Mouse (Mus musculus): ENCODE results near the gene Irf5. TPM values are rescaled to one million over a fixed set of nuclear protein-coding genes. Genes with fewer than 3 reads are reported as not detected.
A peak's percentile ranks its signal among the peaks of the same experiment; 100 is the strongest.

The Irf5 gene
- polyA plus RNA-seq, 1 experiment from 2014 or later, result 8.6 TPM

- H3K36me3 ChIP-seq (ENCODE audit: insufficient read depth, low read length), result no peaks in the 10 kb centered on the region
- peaks cover 12% of the 10 kb centered on the region for H3K27me3 ChIP-seq (replicated peaks; ENCODE audit: insufficient read depth, low read length)
- no peak overlapping the region for H3K27ac ChIP-seq (ENCODE audit: low read length)
- H3K4me1 ChIP-seq (ENCODE audit: insufficient read depth, low read depth, low read length), result peaks cover 12% of the 10 kb centered on the region
- peak overlapping the region; percentile 98; the same call in 1 of the 2 replicates for H3K4me2 ChIP-seq (replicated peaks; ENCODE audit: low read depth, low read length)
- H3K9ac ChIP-seq (replicated peaks; ENCODE audit: low read depth), result no peak overlapping the region
- ATAC-seq (peak; percentile 21; the same call in 1 of the 2 replicates), DNase-seq (ENCODE audit: low spot score) (peak; percentile 53)
- WGBS, result 18% methylated on average over 13 of the region's 13 CpGs
- no peaks in the 10 kb centered on the region for H3K9me3 ChIP-seq (ENCODE audit: low read length)
- H3K4me3 ChIP-seq (ENCODE audit: low read depth, low read length), result peak overlapping the region; percentile 53; the same call in 1 of the 2 replicates
- no peak for TF ChIP-seq CTCF (IDR thresholded peaks at IDR 0.05)
- TF ChIP-seq EP300 (IDR thresholded peaks at IDR 0.05), result no peak
Observed at GRCm38 (mm10) chr6:29528561-29529443, 2.4 kb downstream of the Irf5 start.

- no peak for ATAC-seq
- H3K27me3 ChIP-seq (replicated peaks; ENCODE audit: insufficient read depth, low read length), result peaks cover 12% of the 10 kb centered on the region
- WGBS, result 0% methylated on average over 1 of the region's 2 CpGs
- H3K4me2 ChIP-seq (replicated peaks; ENCODE audit: low read depth, low read length), result no peak overlapping the region; the same call in 1 of the 2 replicates
- H3K9ac ChIP-seq (replicated peaks; ENCODE audit: low read depth), result no peak overlapping the region
- no peak overlapping the region for H3K27ac ChIP-seq (ENCODE audit: low read length)
- no peaks in the 10 kb centered on the region for H3K9me3 ChIP-seq (ENCODE audit: low read length)
- DNase-seq (ENCODE audit: low spot score), result no peak
- H3K4me1 ChIP-seq (ENCODE audit: insufficient read depth, low read depth, low read length), result peaks cover 12% of the 10 kb centered on the region
- no peaks in the 10 kb centered on the region for H3K36me3 ChIP-seq (ENCODE audit: insufficient read depth, low read length)
- TF ChIP-seq CTCF (IDR thresholded peaks at IDR 0.05), result no peak
- no peak for TF ChIP-seq EP300 (IDR thresholded peaks at IDR 0.05)
- no peak overlapping the region for H3K4me3 ChIP-seq (ENCODE audit: low read depth, low read length)
Observed at GRCm38 (mm10) chr6:29529444-29529820, 3.0 kb downstream of the Irf5 start.

GRCm38 (mm10) chr6:29530050-29530449, 3.6 kb downstream of the Irf5 start:
- WGBS, result 47% methylated on average over 4 of the region's 4 CpGs
- DNase-seq (ENCODE audit: low spot score), result no peak
- Histone ChIP-seq H3K27me3 (replicated peaks; ENCODE audit: insufficient read depth, low read length) (peaks cover 12% of the 10 kb centered on the region), H3K9ac (replicated peaks; ENCODE audit: low read depth) (no peak overlapping the region), H3K36me3 (ENCODE audit: insufficient read depth, low read length) (no peaks in the 10 kb centered on the region), H3K4me3 (ENCODE audit: low read depth, low read length) (no peak overlapping the region), H3K4me2 (replicated peaks; ENCODE audit: low read depth, low read length) (no peak overlapping the region), H3K9me3 (ENCODE audit: low read length) (no peaks in the 10 kb centered on the region), H3K27ac (ENCODE audit: low read length) (no peak overlapping the region), H3K4me1 (ENCODE audit: insufficient read depth, low read depth, low read length) (peaks cover 12% of the 10 kb centered on the region)
- ATAC-seq, result no peak
- TF ChIP-seq CTCF (IDR thresholded peaks at IDR 0.05) (no peak), EP300 (IDR thresholded peaks at IDR 0.05) (no peak)

DNA sequence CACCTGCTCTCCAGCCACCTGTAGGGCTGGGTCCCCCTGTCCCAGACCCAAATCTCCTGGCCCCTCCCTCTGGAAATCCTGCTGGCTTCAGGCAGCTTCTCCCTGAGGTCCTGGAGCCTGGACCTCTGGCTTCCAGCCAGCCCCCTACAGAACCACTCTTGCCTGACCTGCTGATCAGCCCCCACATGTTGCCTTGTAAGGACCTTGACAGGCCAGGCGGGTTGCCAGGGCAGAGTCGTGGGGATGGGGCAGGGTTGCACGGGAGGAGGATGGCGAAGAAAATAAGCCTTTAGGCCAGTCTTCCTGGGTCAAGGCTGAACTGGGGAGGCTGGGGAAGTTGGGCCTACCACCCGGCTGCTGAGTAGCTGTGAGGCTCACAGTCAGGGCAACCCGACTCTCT, 8.9 kb downstream of the Irf5 start:
- Histone ChIP-seq H3K4me3 (ENCODE audit: low read depth, low read length) (no peak overlapping the region), H3K27me3 (replicated peaks; ENCODE audit: insufficient read depth, low read length) (no peaks in the 10 kb centered on the region), H3K36me3 (ENCODE audit: insufficient read depth, low read length) (peaks cover 6% of the 10 kb centered on the region; the same call in 1 of the 2 replicates), H3K9ac (replicated peaks; ENCODE audit: low read depth) (no peak overlapping the region), H3K9me3 (ENCODE audit: low read length) (no peaks in the 10 kb centered on the region), H3K4me1 (ENCODE audit: insufficient read depth, low read depth, low read length) (no peaks in the 10 kb centered on the region), H3K4me2 (replicated peaks; ENCODE audit: low read depth, low read length) (no peak overlapping the region), H3K27ac (ENCODE audit: low read length) (no peak overlapping the region)
- DNase-seq (ENCODE audit: low spot score) (no peak), ATAC-seq (no peak)
- 63% methylated on average over 6 of the region's 6 CpGs for WGBS
- no peak for TF ChIP-seq CTCF (IDR thresholded peaks at IDR 0.05)
- no peak for TF ChIP-seq EP300 (IDR thresholded peaks at IDR 0.05)

GRCm38 (mm10) chr6:29536651-29537193, 10.3 kb downstream of the Irf5 start:
- 79% methylated on average over 4 of the region's 4 CpGs for WGBS
- H3K4me1 ChIP-seq (ENCODE audit: insufficient read depth, low read depth, low read length), result no peaks in the 10 kb centered on the region
- H3K9me3 ChIP-seq (ENCODE audit: low read length), result no peaks in the 10 kb centered on the region
- H3K36me3 ChIP-seq (ENCODE audit: insufficient read depth, low read length), result peaks cover 15% of the 10 kb centered on the region
- DNase-seq (ENCODE audit: low spot score) (peak; percentile 43), ATAC-seq (no peak)
- no peaks in the 10 kb centered on the region for H3K27me3 ChIP-seq (replicated peaks; ENCODE audit: insufficient read depth, low read length)
- H3K9ac ChIP-seq (replicated peaks; ENCODE audit: low read depth), result no peak overlapping the region
- H3K4me3 ChIP-seq (ENCODE audit: low read depth, low read length), result no peak overlapping the region
- no peak overlapping the region for H3K4me2 ChIP-seq (replicated peaks; ENCODE audit: low read depth, low read length)
- no peak overlapping the region for H3K27ac ChIP-seq (ENCODE audit: low read length)
- TF ChIP-seq EP300 (IDR thresholded peaks at IDR 0.05) (no peak), CTCF (IDR thresholded peaks at IDR 0.05) (peak; percentile 31; the same call in 1 of the 2 replicates)

GRCm38 (mm10) chr6:29537221-29537620, 10.8 kb downstream of the Irf5 start:
- Histone ChIP-seq H3K36me3 (ENCODE audit: insufficient read depth, low read length) (peaks cover 20% of the 10 kb centered on the region), H3K4me2 (replicated peaks; ENCODE audit: low read depth, low read length) (no peak overlapping the region), H3K9ac (replicated peaks; ENCODE audit: low read depth) (no peak overlapping the region), H3K27me3 (replicated peaks; ENCODE audit: insufficient read depth, low read length) (no peaks in the 10 kb centered on the region), H3K4me3 (ENCODE audit: low read depth, low read length) (no peak overlapping the region), H3K4me1 (ENCODE audit: insufficient read depth, low read depth, low read length) (no peaks in the 10 kb centered on the region), H3K9me3 (ENCODE audit: low read length) (no peaks in the 10 kb centered on the region), H3K27ac (ENCODE audit: low read length) (no peak overlapping the region)
- WGBS, result 83% methylated on average over 3 of the region's 3 CpGs
- ATAC-seq, result no peak
- no peak for TF ChIP-seq EP300 (IDR thresholded peaks at IDR 0.05)
- no peak for TF ChIP-seq CTCF (IDR thresholded peaks at IDR 0.05)
- no peak for DNase-seq (ENCODE audit: low spot score)
